Mouse (Mus musculus): ENCODE measurements around the gene Amer3.
"Not testable (repeated sequence)": the region's sequence is repeated elsewhere in the genome, so short reads cannot be mapped to it uniquely, and the experiment has no call there.

The Amer3 gene

DNA sequence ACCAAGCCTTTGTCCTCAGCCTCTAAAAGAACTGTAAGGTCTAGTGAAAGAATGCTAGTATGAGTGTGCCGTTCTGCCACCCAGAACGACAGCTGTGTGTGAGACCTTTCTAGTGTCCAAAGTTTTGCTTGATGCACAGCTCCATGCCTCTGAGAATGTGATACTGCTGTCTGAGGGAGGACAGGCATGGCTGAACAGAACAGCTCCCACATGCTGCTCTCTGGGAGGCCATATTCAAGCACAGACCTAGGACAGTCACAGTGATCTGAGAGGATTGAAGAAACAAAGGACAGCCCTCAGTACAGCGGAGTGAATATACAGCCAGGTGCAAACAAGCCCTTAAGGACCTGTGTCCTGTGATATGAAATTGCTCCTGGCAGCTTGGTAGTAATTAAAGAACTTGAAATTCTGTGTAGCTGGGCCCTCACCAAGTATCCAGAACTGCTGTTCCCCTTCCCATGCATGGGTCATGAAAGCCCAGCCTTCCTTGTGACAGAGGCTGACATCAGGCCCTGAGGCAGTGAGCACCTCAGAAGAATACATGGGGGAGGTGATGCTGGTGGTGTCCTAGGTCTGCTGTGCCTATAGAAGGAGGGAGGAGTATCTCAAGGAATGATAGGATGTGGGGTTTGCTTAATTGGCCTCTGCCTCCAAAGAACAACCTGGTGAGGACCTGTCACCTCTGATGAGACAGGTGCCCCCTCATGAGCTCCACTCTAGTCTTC, 22.0 kb downstream of the Amer3 start:
- DNase-seq = peak; percentile 18 to 28

DNA sequence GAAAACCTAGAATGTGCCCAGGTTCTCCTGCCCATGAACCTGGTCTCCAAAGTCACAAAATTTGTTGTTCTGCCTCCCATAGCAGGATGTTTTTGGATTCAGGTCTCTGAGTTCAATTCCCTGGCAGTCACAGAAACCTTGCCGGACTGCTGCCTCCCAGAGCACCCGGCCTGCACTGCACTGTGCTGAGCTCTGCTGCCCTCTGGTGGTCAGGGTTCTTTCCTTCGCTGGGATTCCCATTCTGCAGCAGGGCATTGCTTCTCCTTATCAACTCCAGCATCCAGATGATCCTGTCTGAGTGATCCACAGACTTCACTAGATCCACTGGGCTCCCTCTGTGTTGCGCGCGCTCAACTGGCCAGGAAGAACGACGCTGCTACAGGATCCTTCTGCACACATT, 22.9 kb downstream of the Amer3 start:
- DNase-seq = peak; percentile 84

- no peak for DNase-seq
These were observed 34.3 kb downstream of the Amer3 start for GRCm38 (mm10) chr1:34613801-34614200.

GRCm38 (mm10) chr1:34620116-34620515, 40.7 kb downstream of the Amer3 start:
- not testable (repeated sequence) for DNase-seq

- DNase-seq = not testable (repeated sequence)
These were observed 41.3 kb downstream of the Amer3 start for GRCm38 (mm10) chr1:34620761-34621160.

- no peak for DNase-seq
These were observed 56.3 kb downstream of the Amer3 start for GRCm38 (mm10) chr1:34635711-34636110.
